Mouse (Mus musculus): ENCODE data around the gene Aox3. TPM values are rescaled to one million over a fixed set of nuclear protein-coding genes. Genes with fewer than 3 reads are reported as not detected.

The Aox3 gene
- polyA plus RNA-seq (2012; rRNA removed) = 0.29 and 0.43 TPM in 2 replicates

GRCm38 (mm10) chr1:58112880-58113279 lies at the start of gene Aox3:
Gene Aox3 (plus strand): TSS chr1:58113130.

DNA sequence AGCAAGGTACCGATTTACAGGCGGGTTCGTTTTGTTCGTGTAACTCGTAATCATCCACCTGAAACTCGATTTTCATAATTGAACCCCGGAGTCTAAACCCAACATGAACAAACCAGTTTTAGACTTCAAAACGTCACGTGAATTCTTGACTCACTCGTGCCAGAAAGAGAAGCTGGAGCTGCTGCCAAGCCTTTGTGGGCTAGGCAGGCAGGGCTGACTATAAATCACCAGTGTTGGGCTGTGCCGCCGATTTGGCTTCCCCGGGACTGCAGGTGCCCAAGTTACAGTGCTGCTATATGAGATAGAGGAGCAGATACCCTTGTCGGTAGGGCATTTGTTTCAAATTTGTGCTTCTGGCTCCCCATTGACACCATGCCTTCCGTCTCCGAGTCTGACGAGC lies 97.3 kb downstream of the Aox3 start, which contains the start of gene Aox4:
Gene Aox4 (plus strand): TSS at position 195 of the 400 bp plus-strand sequence.

Other genes starting within 250 kb of the Aox3 start
- gene Sgo2a, start 117.2 kb upstream of the Aox3 start, polyA plus RNA-seq (2012; rRNA removed) = 6.7 and 8.7 TPM in 2 replicates
- gene Kctd18, start 94.2 kb upstream of the Aox3 start, polyA plus RNA-seq (2012; rRNA removed) = 34.6 and 36.5 TPM in 2 replicates
- gene Aox1, start 83.2 kb upstream of the Aox3 start, polyA plus RNA-seq (2012; rRNA removed) = 0.36 and 0.53 TPM in 2 replicates
- 0.28 and 0.32 TPM in 2 replicates for gene Aox4, start 97.3 kb downstream of the Aox3 start, polyA plus RNA-seq (2012; rRNA removed)
- gene Aox2, start 165.2 kb downstream of the Aox3 start, polyA plus RNA-seq (2012; rRNA removed) = 0.04 and 0.08 TPM in 2 replicates

All from central nervous system, embryonic 14 days (tissue).